ENCODE assay signal across 9 mouse cellular contexts in the genomic region with DNA sequence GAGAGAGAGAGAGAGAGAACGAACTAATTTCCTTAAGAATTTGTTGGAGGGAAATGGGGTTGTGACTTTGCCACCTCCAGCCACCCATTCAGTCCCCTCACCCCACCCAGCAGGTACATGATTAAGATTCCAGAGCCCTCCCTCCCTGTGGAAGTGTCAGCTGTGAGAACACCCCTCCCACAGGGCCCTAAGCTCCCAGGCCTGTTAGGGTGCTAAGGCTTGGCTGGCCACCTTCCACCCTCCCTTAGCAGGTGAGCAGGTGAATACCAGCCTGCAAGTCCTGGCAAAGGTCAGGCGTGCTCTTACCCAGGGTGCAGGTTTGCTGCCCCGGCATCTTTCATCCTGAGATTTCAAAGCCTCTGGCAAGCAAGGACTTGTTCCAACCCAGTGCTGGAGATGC. TPM values are rescaled to one million over a fixed set of nuclear protein-coding genes. Genes with fewer than 3 reads are reported as not detected.
A peak's percentile ranks its signal among the peaks of the same experiment; 100 is the strongest.
DNase-seq lines count a peak whose midpoint lies in the region; ATAC-seq and TF ChIP-seq lines count a peak whose summit lies in the region.
"Had no signal": no experiment of that assay in that cellular context is flagged by ENCODE, and none has a peak within 500 bp of the region (broad histone marks: within the 10 kb centered on the region; RNA-seq: fewer than 3 reads in every experiment).

No protein-coding gene starts in this region.

- 41% methylated on average over 3 of the region's 3 CpGs for WGBS in kidney, postnatal 0 days
- 46% methylated on average over 3 of the region's 3 CpGs for WGBS in midbrain, embryonic 12.5 days

- H3K27me3 ChIP-seq in kidney, postnatal 0 days (ENCODE audit: insufficient read depth, low read length) = no peaks in the 10 kb centered on the region
- no peaks in the 10 kb centered on the region for H3K27me3 ChIP-seq in midbrain, embryonic 12.5 days

- no peaks in the 10 kb centered on the region for H3K36me3 ChIP-seq in kidney, postnatal 0 days (ENCODE audit: insufficient read depth, low read length)
- H3K36me3 ChIP-seq in midbrain, embryonic 12.5 days = no peaks in the 10 kb centered on the region

- H3K4me3 ChIP-seq in gastrocnemius, adult 2 months = peak overlapping the region; percentile 91
- H3K4me3 ChIP-seq in embryonic fibroblast, embryonic 13.5 days (ENCODE audit: insufficient read depth, low read length) = peak overlapping the region; percentile 89
- no peak overlapping the region; the same call in 1 of the 2 replicates for H3K4me3 ChIP-seq in kidney, postnatal 0 days (replicated peaks; ENCODE audit: low read depth, low read length)
- H3K4me3 ChIP-seq in midbrain, embryonic 12.5 days = no peak overlapping the region

- H3K4me2 ChIP-seq in kidney, postnatal 0 days (ENCODE audit: low read length) = peak overlapping the region; percentile 91
- H3K4me2 ChIP-seq in midbrain, embryonic 12.5 days (replicated peaks) = peak overlapping the region; percentile 90

- H3K9me3 ChIP-seq in kidney, postnatal 0 days (replicated peaks; ENCODE audit: low read length) = no peaks in the 10 kb centered on the region
- no peaks in the 10 kb centered on the region for H3K9me3 ChIP-seq in midbrain, embryonic 12.5 days

- peaks cover 22% of the 10 kb centered on the region for H3K4me1 ChIP-seq in embryonic fibroblast, embryonic 13.5 days (ENCODE audit: control insufficient read depth, insufficient read depth, low read length)
- peaks cover 63% of the 10 kb centered on the region for H3K4me1 ChIP-seq in kidney, postnatal 0 days (replicated peaks; ENCODE audit: insufficient read depth, low read length)
- H3K4me1 ChIP-seq in midbrain, embryonic 12.5 days = peaks cover 64% of the 10 kb centered on the region

- intact Hi-C loops in gastrocnemius, adult 2 months (cut with DNase I) = no loop called here
- intact Hi-C loops in gastrocnemius, postnatal 14 days (cut with DNase I; ENCODE audit: low total_unique reads) = no loop called here

- TF ChIP-seq CTCF in gastrocnemius, adult 2 months (IDR thresholded peaks at IDR 0.05) = no peak
- TF ChIP-seq CTCF in embryonic fibroblast, embryonic 13.5 days (IDR thresholded peaks at IDR 0.05; ENCODE audit: borderline replicate concordance, insufficient read depth, low read length) = no peak
- TF ChIP-seq CTCF in kidney, postnatal 0 days (IDR thresholded peaks at IDR 0.05; ENCODE audit: low read depth) = no peak

- no peak for ATAC-seq in kidney, postnatal 0 days (replicated peaks; ENCODE audit: low FRiP score, low read depth)
- no peak for ATAC-seq in midbrain, embryonic 12.5 days (ENCODE audit: low FRiP score, low read depth)

- no peak for DNase-seq in gastrocnemius, adult 2 months
- DNase-seq in gastrocnemius, postnatal 14 days = no peak
- no peak for DNase-seq in kidney, postnatal 0 days (ENCODE audit: low spot score)
- DNase-seq in yolk sac, embryonic 10.5 days (ENCODE audit: low spot score) = no peak
- no peak for DNase-seq in left cerebral cortex, adult 18-20 months (ENCODE audit: low spot score in 2 of 2)
- DNase-seq in layer of hippocampus, adult 9-11 months = no peak

- peak overlapping the region; percentile 75; the same call in 1 of the 2 replicates for H3K9ac ChIP-seq in kidney, postnatal 0 days (ENCODE audit: low read depth, low read length)
- no peak overlapping the region for H3K9ac ChIP-seq in midbrain, embryonic 12.5 days (replicated peaks)
- H3K9ac ChIP-seq: liver, embryonic 14.5 days had no signal

- no peak for TF ChIP-seq POLR2A in embryonic fibroblast, embryonic 13.5 days (IDR thresholded peaks at IDR 0.05; ENCODE audit: low read depth, low read length)

- peak overlapping the region; percentile 89 for H3K27ac ChIP-seq in gastrocnemius, adult 2 months
- H3K27ac ChIP-seq in embryonic fibroblast, embryonic 13.5 days (ENCODE audit: insufficient read depth, low read length) = peak overlapping the region; percentile 96
- peak overlapping the region; percentile 91 for H3K27ac ChIP-seq in kidney, postnatal 0 days
- no peak overlapping the region for H3K27ac ChIP-seq in midbrain, embryonic 12.5 days (replicated peaks)
- H3K27ac ChIP-seq: liver, embryonic 14.5 days had no signal

RNA-seq across cellular contexts. Expression of a gene that starts 2.5 kb away (rescaled TPM):
- total RNA-seq in gastrocnemius, adult 2 months (2021) = 1 to 10 TPM; 4.8 to 7.2 TPM
- total RNA-seq in gastrocnemius, postnatal 14 days (2021) = 10 to 100 TPM; 12.1 to 15.8 TPM
- 142 and 223 TPM in 2 replicates for polyA plus RNA-seq in embryonic fibroblast, embryonic 13.5 days (2011; ENCODE audit: insufficient read length, low read depth, missing spikeins)
- polyA plus RNA-seq in kidney, postnatal 0 days (2015; fragmentation: Nextera tagmentation; extraction: Ambion mirVana) = 41.1 and 42.2 TPM in 2 replicates
- 27.0 and 29.1 TPM in 2 replicates for polyA plus RNA-seq in midbrain, embryonic 12.5 days (2016; fragmentation: Nextera tagmentation; extraction: Ambion mirVana)
- 10 to 100 TPM; 29.6 to 35.3 TPM for total RNA-seq in left cerebral cortex, adult 18-20 months (2021)

RNA-seq across cellular contexts. Expression of a gene that starts 31.4 kb away (rescaled TPM):
- total RNA-seq in gastrocnemius, adult 2 months (2021) = 1 to 10 TPM; 2.0 to 3.9 TPM
- 10 to 100 TPM in 1 of 2 experiments, 1 to 10 TPM in 1; 7.2 to 10.6 TPM for total RNA-seq in gastrocnemius, postnatal 14 days (2021)
- 33.3 and 41.4 TPM in 2 replicates for polyA plus RNA-seq in embryonic fibroblast, embryonic 13.5 days (2011; ENCODE audit: insufficient read length, low read depth, missing spikeins)
- 14.3 and 14.6 TPM in 2 replicates for polyA plus RNA-seq in kidney, postnatal 0 days (2015; fragmentation: Nextera tagmentation; extraction: Ambion mirVana)
- 80.3 and 83.2 TPM in 2 replicates for polyA plus RNA-seq in midbrain, embryonic 12.5 days (2016; fragmentation: Nextera tagmentation; extraction: Ambion mirVana)
- 1,000 to 10,000 TPM in 1 of 2 experiments, 100 to 1,000 TPM in 1; 951 to 1,006 TPM for total RNA-seq in left cerebral cortex, adult 18-20 months (2021)

Comparison
In these comparisons a context has a peak if more than half of its experiments do, and no peak if none do; other contexts are left out.
1. H3K4me3 ChIP-seq: peak in gastrocnemius, adult 2 months (single experiment) and embryonic fibroblast, embryonic 13.5 days (single experiment); none in kidney, postnatal 0 days (single experiment) and midbrain, embryonic 12.5 days (single experiment).
2. RNA of a gene that starts 31.4 kb away (total RNA-seq): 951 to 1,006 TPM in left cerebral cortex, adult 18-20 months; 7.2 to 10.6 TPM in gastrocnemius, postnatal 14 days and 2.0 to 3.9 TPM in gastrocnemius, adult 2 months; every median in the first group is over 10 times any median in the second.